Mouse (Mus musculus) hindbrain, postnatal 0 days (tissue): Measurements from ENCODE around the gene Arhgap23. TPM values are rescaled to one million over a fixed set of nuclear protein-coding genes. Genes with fewer than 3 reads are reported as not detected.

Experiments used
- ATAC-seq: fragments of 200-750 bp; cut with Nextera tagmentation; 2 replicates; pipeline ENCODE4 v1.8.0; 2017; ENCODE audit warnings: mild to moderate bottlenecking, moderate TSS enrichment, moderate library complexity
- DNase-seq: peaks from one replicate; pipeline ENCODE4 v3.0.0-alpha.2; 2015; ENCODE audit warnings: low spot score
- H3K27ac ChIP-seq: fragments of 300-500 bp; sonication (generic); 2 replicates; pipeline ENCODE4 v1.5.1; 2014; ENCODE audit warnings: mild to moderate bottlenecking
- H3K27me3 ChIP-seq: fragments of 300-500 bp; sonication (generic); 2 replicates; pipeline ENCODE4 v1.6.1; 2014; ENCODE audit warnings: low read length, mixed read lengths; ENCODE audit not compliant: insufficient read depth
- H3K36me3 ChIP-seq: fragments of 300-500 bp; sonication (generic); 2 replicates; pipeline ENCODE4 v1.6.1; 2014; ENCODE audit warnings: low read length, mixed read lengths; ENCODE audit not compliant: insufficient read depth
- H3K4me1 ChIP-seq: fragments of 300-500 bp; sonication (generic); 2 replicates; pipeline ENCODE4 v1.6.1; 2014; ENCODE audit warnings: antibody characterized with exemption, low read length, mixed read lengths; ENCODE audit not compliant: insufficient read depth
- H3K4me2 ChIP-seq: fragments of 300-500 bp; sonication (generic); 2 replicates; pipeline ENCODE4 v1.6.1; 2014; ENCODE audit warnings: low read depth, mild to moderate bottlenecking, low read length, moderate library complexity, mixed read lengths
- H3K4me3 ChIP-seq: fragments of 300-500 bp; sonication (generic); 2 replicates; pipeline ENCODE4 v1.5.1; 2014; ENCODE audit warnings: low read length
- H3K9ac ChIP-seq: fragments of 300-500 bp; sonication (generic); replicated peaks from 2 replicates; pipeline ENCODE4 v1.6.1; 2014; ENCODE audit warnings: mild to moderate bottlenecking, low read length, moderate library complexity, mixed read lengths
- H3K9me3 ChIP-seq: fragments of 300-500 bp; sonication (generic); 2 replicates; pipeline ENCODE4 v1.6.1; 2016; ENCODE audit warnings: low read length, mixed read lengths
- CTCF ChIP-seq: IDR thresholded peaks from 2 replicates; pipeline ENCODE4 v1.5.1; 2016; ENCODE audit warnings: antibody characterized with exemption, control low read depth, low read depth
- WGBS: fragments of 180-500 bp; shearing (Covaris S2); extraction: QIAGEN DNeasy Blood & Tissue Kit; methylation state at CpG from one replicate; pipeline ENCODE4 v1.1.7; 2014; 5-methylcytosine and 5-hydroxymethylcytosine counted together
- polyA plus RNA-seq: library from polyadenylated mRNA; unstranded; fragments of >200 nt; fragmentation: Nextera tagmentation; extraction: Ambion mirVana; gene quantifications from 2 replicates; pipeline ENCODE4 v1.2.1, GENCODE M21; 2015
- total RNA-seq: library from RNA; depleted of rRNA; stranded (reverse); fragments of >200 nt; gene quantifications from 2 replicates; pipeline ENCODE4 v1.2.3, GENCODE M21; 2014

The Arhgap23 gene
- total and polyA plus RNA-seq, 2 experiments from 2014 or later, result 7.7 to 75.2 TPM

DNA sequence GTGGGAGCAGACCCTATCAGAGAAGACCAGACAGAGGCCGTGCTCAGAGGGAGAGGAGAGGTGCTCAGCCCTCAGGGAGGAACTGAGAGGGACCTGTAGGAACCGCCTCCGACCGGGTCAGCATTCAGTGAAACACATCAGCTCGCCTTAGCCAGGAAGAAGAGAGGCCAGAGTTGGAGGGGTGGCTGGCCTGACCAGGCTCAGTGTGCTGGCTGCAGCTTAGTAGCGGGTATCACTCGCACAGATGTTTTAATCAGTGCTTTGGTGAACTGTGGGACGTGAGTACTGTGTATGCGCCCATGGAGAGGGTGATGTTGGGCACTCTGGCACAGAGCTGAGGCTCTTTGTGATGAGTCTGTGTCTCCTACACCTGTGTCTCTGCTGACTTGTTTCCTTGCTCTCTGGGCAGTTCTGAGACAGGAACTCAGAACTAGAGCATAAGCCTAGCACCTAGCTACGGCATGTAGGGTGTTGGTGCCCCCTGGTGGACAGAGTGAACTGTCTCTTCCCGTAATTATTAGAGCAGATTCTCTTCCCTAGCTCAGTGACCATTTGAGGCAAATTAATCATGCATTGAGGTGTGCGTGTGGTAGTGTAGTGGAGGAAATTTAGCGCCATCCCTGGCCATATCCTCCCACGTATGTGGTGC, 53.4 kb downstream of the Arhgap23 start:
- H3K4me2 ChIP-seq, result no peak overlapping the region
- WGBS, result 43% methylated on average over 14 of the region's 14 CpGs
- H3K9ac ChIP-seq, result no peak overlapping the region
- H3K9me3 ChIP-seq, result no peaks in the 10 kb centered on the region
- H3K4me3 ChIP-seq, result no peak overlapping the region
- ATAC-seq (peak; percentile 56), DNase-seq (peak; percentile 94)
- no peaks in the 10 kb centered on the region for H3K4me1 ChIP-seq
- no peaks in the 10 kb centered on the region for H3K27me3 ChIP-seq
- peaks cover 34% of the 10 kb centered on the region; the same call in 1 of the 2 replicates for H3K36me3 ChIP-seq
- TF ChIP-seq CTCF, result peak; percentile 99
- H3K27ac ChIP-seq, result no peak overlapping the region

- no peak overlapping the region for H3K4me2 ChIP-seq
- 0 out of 2 replicates have a peak, but pooled peaks have one; percentile 1 for TF ChIP-seq CTCF
- DNase-seq, result no peak
- ATAC-seq, result no peak
- 78% methylated on average over 7 of the region's 7 CpGs for WGBS
- H3K36me3 ChIP-seq, result peaks cover 28% of the 10 kb centered on the region; the same call in 1 of the 2 replicates
- H3K27me3 ChIP-seq, result no peaks in the 10 kb centered on the region
- H3K4me1 ChIP-seq, result no peaks in the 10 kb centered on the region
- H3K27ac ChIP-seq, result no peak overlapping the region
- H3K9ac ChIP-seq, result no peak overlapping the region
- H3K9me3 ChIP-seq, result no peaks in the 10 kb centered on the region
- H3K4me3 ChIP-seq, result no peak overlapping the region
These were observed 54.5 kb downstream of the Arhgap23 start for GRCm38 (mm10) chr11:97469828-97470227.

- TF ChIP-seq CTCF, result no peak
- H3K9ac ChIP-seq, result no peak overlapping the region
- no peaks in the 10 kb centered on the region for H3K9me3 ChIP-seq
- peaks cover 32% of the 10 kb centered on the region for H3K36me3 ChIP-seq
- no peaks in the 10 kb centered on the region for H3K27me3 ChIP-seq
- WGBS, result 71% methylated on average over 6 of the region's 6 CpGs
- no peaks in the 10 kb centered on the region for H3K4me1 ChIP-seq
- no peak overlapping the region for H3K27ac ChIP-seq
- no peak overlapping the region for H3K4me3 ChIP-seq
- no peak for DNase-seq
- H3K4me2 ChIP-seq, result no peak overlapping the region
- no peak for ATAC-seq
These were observed 55.9 kb downstream of the Arhgap23 start for GRCm38 (mm10) chr11:97471276-97471675.

GRCm38 (mm10) chr11:97476334-97477095, 61.2 kb downstream of the Arhgap23 start:
- H3K9ac ChIP-seq, result no peak overlapping the region

GRCm38 (mm10) chr11:97477431-97477830, 62.1 kb downstream of the Arhgap23 start:
- 49% methylated on average over 7 of the region's 7 CpGs for WGBS
- TF ChIP-seq CTCF, result no peak
- Histone ChIP-seq H3K4me2 (no peak overlapping the region), H3K9ac (no peak overlapping the region), H3K27ac (no peak overlapping the region), H3K4me3 (no peak overlapping the region), H3K27me3 (no peaks in the 10 kb centered on the region), H3K36me3 (peaks cover 35% of the 10 kb centered on the region), H3K4me1 (no peaks in the 10 kb centered on the region), H3K9me3 (no peaks in the 10 kb centered on the region)
- no peak for DNase-seq
- ATAC-seq, result no peak

More at GRCm38 (mm10) chr11:97476334-97477095, 61.2 kb downstream of the Arhgap23 start:
- Histone ChIP-seq H3K27me3 (no peaks in the 10 kb centered on the region), H3K4me3 (no peak overlapping the region), H3K9me3 (no peaks in the 10 kb centered on the region), H3K27ac (0 out of 2 replicates have a peak overlapping the region, but pooled peaks have one; percentile 41), H3K36me3 (peaks cover 35% of the 10 kb centered on the region), H3K4me2 (no peak overlapping the region), H3K4me1 (no peaks in the 10 kb centered on the region)
- 59% methylated on average over 8 of the region's 8 CpGs for WGBS
- ATAC-seq (peak; percentile 55), DNase-seq (peak; percentile 93)
- TF ChIP-seq CTCF, result peak; percentile 91

GRCm38 (mm10) chr11:97478345-97478744, 63.0 kb downstream of the Arhgap23 start:
- no peak for TF ChIP-seq CTCF
- Histone ChIP-seq H3K36me3 (peaks cover 41% of the 10 kb centered on the region), H3K9me3 (no peaks in the 10 kb centered on the region), H3K4me1 (no peaks in the 10 kb centered on the region), H3K4me3 (no peak overlapping the region), H3K4me2 (no peak overlapping the region), H3K27ac (no peak overlapping the region), H3K27me3 (no peaks in the 10 kb centered on the region), H3K9ac (no peak overlapping the region)
- ATAC-seq (no peak), DNase-seq (no peak)
- WGBS, result 88% methylated on average over 6 of the region's 6 CpGs
